Mouse (Mus musculus) natural killer cell, adult 2 months (primary cell): ENCODE measurements at regions not wholly inside any gene's neighbourhood (a gene's known extent, or its start where the extent isn't known, plus 50 kb on each side); places are given as distances from the start of the nearest gene placed in this dataset.

Experiments used
- DNase-seq, 2 experiments: peaks; one replicate each; pipeline ENCODE4 v3.0.0; 2022; ENCODE audit warnings: low spot score in 2 of 2

GRCm38 (mm10) chr13:59393231-59393938 lies 191.6 kb downstream of the Agtpbp1 start:
- no peak for DNase-seq

GRCm38 (mm10) chr13:59392828-59393227 lies 192.2 kb downstream of the Agtpbp1 start:
- DNase-seq, result no peak

DNA sequence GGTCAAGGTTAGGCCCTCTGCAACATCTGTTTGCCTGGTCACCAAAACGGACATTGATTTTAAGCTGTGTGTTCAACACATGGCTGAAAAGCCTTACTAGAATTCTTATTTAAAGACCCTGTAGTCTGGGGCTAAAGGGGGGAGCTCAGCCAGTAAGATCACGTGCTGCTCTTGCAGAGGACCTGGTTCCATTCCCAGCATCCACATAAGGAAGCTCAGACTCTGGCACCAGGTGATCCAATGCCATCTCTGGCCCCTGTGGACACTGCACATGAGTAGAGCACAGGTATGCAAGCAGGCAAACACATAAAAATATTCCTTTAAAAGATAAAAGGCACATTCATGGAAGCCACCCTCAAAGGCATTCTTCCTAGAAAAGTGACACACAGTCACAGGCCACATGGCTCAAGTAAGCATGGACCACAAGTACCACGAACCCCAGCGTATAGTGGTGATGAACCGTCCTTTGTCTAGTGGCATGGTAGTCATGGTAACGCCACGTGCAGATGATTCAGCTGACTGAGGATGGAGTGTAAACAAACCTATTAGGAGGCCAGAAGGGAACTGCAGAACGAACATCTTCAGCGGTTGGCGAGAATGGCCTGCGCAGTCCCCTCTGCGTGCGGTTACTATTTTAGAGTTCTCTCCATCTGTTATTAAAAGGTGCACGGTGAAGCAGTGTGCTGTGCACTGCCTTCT lies 197.3 kb downstream of the Agtpbp1 start:
- no peak for DNase-seq

GRCm38 (mm10) chr13:59386935-59387540 lies 198.0 kb downstream of the Agtpbp1 start:
- DNase-seq, result no peak

- DNase-seq, result no peak
Observed at GRCm38 (mm10) chr13:59385824-59386223, 199.2 kb downstream of the Agtpbp1 start.

GRCm38 (mm10) chr13:59370141-59370816 lies 214.7 kb downstream of the Agtpbp1 start:
- DNase-seq, result no peak

GRCm38 (mm10) chr13:59368550-59369449 lies 216.2 kb downstream of the Agtpbp1 start:
- no peak for DNase-seq

DNA sequence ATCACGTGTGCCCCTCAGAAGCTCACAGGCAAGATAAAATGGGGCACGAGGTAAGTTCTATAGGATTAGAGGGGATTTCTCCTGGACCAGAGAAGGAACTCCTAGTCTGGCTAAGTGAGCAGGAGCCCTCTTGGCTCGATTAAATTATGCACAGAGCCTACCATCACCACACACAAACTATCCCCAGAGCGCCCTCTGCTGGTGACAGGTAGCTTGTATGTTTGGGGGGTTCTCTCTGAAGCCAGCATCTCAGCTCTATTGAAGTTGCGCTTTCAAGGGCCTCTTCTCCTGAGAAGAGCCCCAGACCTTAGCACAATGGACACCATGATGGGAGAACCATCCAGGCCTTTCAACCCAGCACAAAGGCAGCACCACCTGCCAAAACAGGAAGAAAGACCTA lies 219.6 kb downstream of the Agtpbp1 start:
- DNase-seq, result peak; percentile 3 to 12

DNA sequence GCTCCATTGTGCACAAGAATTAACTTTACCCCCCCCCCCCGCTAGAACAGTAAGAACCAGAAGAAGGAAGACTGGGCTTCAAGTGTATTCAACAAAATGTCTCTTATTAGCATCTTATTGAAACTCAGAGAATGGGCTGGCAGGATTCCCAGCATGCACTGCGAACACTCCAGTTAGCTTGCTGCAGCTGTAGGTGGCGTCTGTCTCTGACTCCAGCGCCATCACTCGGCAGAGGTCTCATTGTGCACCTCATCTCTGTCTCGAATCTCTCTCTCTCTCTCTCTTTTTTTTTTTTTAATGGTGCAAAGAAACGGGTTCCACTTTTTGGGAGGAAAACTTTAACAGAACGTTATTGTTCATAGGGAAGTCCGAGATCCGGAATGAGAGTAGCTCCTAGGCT lies 221.6 kb downstream of the Agtpbp1 start:
- DNase-seq, result no peak

GRCm38 (mm10) chr13:59361323-59361722 lies 223.7 kb downstream of the Agtpbp1 start:
- DNase-seq, result no peak

- DNase-seq, result no peak
Observed at GRCm38 (mm10) chr13:59360026-59360425, 225.0 kb downstream of the Agtpbp1 start.

- no peak for DNase-seq
Observed at GRCm38 (mm10) chr13:59358421-59358820, 226.6 kb downstream of the Agtpbp1 start.

DNA sequence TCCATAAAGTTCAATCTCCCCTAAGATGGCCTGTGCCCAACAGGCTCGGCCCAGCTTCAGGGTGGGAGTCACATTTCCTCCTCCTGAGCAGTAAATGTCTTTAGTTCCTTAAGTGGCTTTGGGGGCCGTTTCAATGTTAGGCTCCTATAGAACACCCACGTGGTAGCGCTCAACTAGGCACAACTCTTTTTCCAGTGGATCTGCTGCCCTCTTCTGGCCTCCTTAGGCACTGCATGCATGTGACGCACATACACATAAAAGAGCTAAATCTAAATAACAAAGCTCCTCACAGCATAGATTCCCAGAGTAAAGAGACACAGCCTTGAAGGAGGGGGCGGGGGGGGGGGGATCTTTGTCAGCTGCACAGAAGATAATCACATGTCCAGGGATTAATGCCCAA lies 233.6 kb downstream of the Agtpbp1 start:
- DNase-seq, result no peak

- DNase-seq, result no peak
Observed at GRCm38 (mm10) chr13:59350613-59351150, 234.3 kb downstream of the Agtpbp1 start.

DNA sequence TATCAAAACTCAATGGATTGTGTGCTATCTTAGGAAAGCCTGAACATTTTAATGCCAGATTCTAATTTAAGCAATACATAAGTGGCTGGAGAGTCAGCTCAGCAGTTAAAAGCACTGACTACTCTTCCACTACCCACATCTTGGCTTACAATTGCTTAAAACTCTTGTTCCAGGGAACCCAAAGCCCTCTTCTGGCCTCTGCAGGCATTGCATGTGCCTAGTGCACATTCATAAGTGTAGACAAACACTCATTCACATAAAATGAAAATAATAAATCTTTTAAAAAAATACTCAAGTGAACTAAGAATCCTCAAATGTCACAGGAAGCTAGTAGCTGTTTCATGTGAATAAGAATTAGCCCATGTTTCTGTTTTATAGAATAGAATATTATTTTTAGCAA lies 236.5 kb downstream of the Agtpbp1 start:
- no peak for DNase-seq

DNA sequence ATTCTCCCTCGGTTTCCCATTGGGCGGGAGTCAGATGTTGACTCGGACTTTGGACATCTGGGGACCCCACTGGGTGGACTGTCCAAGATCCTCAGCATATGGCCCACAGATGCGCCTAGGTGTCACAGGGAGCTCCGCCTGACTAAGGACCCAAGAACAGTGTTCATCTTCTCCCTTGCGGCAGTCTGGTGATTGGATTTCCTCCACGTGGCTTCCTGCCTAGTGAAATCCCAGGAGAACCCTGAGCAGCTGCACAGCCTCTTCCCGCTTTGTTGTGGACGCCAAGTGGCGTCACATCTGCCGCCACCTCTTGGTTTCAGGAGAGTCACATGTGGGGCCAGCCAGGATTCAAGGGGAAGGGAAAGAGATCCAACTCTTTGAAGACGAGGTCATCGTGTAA lies 243.2 kb downstream of the Agtpbp1 start:
- DNase-seq, result no peak

- DNase-seq, result no peak
Observed at GRCm38 (mm10) chr13:59338436-59338835, 246.6 kb downstream of the Agtpbp1 start.

DNA sequence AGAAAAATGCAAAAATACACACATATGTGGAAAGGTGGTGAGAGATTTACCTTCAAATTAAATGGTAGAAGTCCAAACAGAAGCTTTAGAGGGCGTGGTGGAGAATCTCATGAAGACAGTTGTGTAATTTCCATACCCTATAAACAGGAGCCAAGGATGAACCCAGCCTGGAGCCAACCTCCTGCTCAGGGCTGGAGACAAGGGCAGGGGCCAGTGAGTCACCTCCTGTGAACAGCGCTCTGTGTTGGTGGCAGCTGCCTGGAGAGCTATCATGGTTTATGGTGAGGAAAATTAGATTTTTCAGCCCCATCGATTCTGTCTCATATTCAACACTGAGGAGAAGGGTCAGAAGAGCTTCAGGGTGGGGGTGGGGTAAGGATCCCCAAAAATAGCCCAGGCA lies 261.1 kb downstream of the Agtpbp1 start:
- no peak for DNase-seq

DNA sequence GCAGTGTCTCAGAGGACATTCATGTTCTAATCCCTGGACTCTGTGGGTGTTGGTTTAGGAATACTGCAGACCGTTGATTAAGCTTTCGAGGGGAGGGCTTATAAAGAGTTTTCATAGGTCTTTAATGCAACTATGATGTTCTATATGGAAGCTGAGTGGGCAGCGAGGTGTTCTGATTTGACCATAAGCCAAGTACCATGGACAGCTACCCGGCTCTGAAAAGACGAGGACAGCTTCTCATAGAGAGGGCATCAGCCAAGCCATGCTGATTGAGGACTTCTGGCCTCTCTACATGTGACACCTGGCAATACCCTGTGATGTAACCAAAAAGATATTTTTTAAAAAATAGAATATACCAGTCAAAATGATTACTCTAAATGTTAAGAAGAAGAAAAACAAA lies 261.6 kb downstream of the Agtpbp1 start:
- no peak for DNase-seq

DNA sequence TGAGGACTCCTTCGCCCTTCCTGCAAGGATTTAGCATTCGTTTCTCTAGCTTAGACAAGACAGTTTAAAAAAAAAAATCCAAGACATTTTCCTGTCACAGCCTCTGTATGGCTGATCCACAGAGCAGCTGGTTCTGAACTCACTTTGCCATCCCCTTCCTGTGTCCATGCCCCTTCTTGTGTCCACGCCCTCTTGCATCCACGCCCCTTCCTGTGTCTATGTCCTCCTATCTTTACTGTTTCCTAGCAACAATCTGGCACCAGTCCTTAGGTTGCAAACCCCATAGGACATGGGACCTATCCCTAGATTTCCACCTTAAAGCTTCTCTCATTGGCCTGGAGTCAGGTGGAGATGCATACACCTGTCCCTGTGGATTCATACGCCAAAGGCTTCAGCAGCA lies 264.8 kb downstream of the Agtpbp1 start:
- no peak for DNase-seq

- no peak for DNase-seq
Observed at GRCm38 (mm10) chr13:59317458-59318005, 267.5 kb downstream of the Agtpbp1 start.
